Mouse (Mus musculus) mouse trophoblast stem cell (cell line): ENCODE measurements at regions not wholly inside any gene's neighbourhood (a gene's known extent, or its start where the extent isn't known, plus 50 kb on each side); places are given as distances from the start of the nearest gene placed in this dataset.
"Not testable (repeated sequence)": the region's sequence is repeated elsewhere in the genome, so short reads cannot be mapped to it uniquely, and the experiment has no call there.

Source experiments
- in situ Hi-C, 2 experiments: fragments of 300-500 bp; cut with MseI, MboI; formaldehyde crosslinking; loops; 2 replicates in 1 of 2; 3 replicates in 1 of 2; pipeline ENCODE4 v1.15.1; 2025

- in situ Hi-C loops, result loop anchor here in 1 of 2 experiments (25.0 kb wide), 1 partner anchor 322 kb away; no protein-coding TSS in a partner anchor
Observed at GRCm38 (mm10) chr3:15009747-15010146, 123.7 kb downstream of the Car2 start.

DNA sequence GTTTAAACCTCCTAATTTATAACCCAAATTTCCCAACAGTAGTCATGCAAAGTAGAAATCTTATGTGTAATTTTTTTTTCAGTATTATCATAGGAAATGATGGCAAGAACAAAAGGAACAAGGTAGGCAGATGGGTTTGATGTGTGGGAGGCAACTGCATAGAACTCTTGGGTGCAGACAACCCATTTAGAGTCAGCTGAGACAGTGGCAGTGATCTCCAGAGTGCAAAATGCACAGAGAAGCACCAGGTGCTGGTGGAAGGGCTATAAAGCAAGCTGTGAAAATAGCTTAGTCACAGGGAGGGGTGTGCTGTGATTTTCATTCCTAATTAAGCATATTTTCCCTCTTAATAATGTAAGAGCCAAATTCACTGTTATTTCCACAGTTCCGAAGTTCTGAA lies 130.5 kb downstream of the Car2 start:
- in situ Hi-C loops, result loop anchor here in 1 of 2 experiments (25.0 kb wide), 1 partner anchor 329 kb away; no protein-coding TSS in a partner anchor

GRCm38 (mm10) chr3:15022773-15023172 lies 136.7 kb downstream of the Car2 start:
- in situ Hi-C loops, result loop anchor here in 1 of 2 experiments (25.0 kb wide), 1 partner anchor 335 kb away; no protein-coding TSS in a partner anchor

DNA sequence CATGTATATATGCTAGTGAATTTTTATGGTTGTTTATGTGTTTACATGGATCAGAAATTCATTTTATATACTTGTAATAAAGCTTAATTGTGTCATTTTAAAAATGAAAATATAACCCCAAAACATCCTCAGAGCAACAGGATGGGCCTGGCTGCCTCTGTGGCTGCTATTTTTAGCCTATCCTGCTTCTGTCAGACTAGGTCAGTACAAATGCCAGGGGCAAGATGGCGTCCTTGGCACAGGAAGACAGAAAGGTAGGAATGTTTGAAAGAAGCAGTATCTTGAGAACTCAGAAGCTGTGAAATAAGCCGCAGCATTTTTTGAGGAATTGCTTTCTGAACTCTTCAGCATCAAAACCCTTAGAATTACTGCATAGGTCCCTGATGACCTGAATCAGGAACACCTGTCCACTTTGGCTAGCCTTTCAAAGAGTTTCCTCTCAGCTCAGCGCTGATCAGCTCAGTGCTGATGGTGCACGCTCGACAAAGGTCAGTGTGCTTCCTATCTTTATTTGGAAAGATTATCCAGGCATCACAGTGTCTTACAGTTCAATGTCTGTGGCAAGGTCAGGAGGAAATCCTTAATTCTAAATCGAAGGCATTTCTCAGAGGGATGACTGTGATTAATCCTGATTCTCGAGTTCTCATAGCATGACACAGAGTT lies 154.9 kb downstream of the Car2 start:
- in situ Hi-C loops, result no loop called here

DNA sequence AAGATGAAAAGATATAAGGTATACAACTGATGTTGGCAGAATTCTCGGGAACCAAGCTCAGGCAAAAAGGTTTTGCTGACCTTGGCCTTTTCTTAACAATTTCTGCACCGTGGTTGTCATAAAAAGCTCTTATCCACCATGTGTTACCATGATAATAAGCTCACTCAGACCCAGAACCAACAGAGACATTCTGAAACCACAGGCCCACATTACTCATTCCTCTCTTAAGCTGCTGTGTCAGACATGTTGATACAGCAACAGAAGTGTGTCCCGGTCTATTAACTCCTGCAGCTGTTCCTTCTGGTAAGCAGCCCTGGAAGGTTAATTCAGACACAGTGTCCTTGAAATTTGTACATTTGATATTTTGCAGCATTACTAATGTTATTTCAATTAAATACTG lies 167.9 kb downstream of the Car2 start:
- in situ Hi-C loops, result no loop called here

- in situ Hi-C loops, result not testable (repeated sequence)
Observed at GRCm38 (mm10) chr3:15055516-15056256, 169.6 kb downstream of the Car2 start.

DNA sequence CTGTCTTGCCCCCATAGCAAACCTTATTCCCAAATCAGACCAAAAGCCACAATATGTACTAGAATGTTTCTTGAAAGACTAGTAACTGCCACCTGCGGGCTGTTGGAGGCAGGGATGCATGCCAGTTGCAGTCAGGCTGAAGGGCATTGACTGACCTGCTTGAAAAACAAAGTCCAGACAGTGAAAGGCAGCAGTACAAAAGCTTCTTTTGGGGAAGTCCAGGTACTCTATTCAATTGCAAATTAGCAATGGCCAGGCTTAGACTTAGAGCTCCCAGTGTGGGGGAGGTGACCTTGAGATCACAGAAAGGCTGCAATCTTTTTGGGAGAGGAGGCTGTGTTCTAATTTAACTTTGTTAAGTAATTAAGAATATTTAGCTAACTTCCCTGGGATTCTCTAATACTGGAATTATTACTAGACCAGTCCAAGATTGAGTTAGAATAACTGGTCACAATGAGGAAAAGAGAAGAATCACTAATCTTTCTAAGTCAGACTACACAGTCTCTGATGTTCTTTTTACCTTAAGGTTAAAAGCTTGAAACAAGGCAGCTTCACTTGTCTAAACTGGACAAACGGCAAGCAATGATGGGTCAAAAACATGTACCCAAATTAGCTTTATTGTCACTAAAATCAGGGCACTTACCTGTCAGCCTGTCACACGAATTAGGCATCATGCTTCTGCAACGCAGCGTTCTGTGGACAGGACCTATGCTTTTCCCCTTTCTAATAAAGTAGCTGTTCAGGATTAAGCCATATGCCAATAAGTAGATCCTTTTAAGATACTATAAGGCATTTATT lies 170.9 kb downstream of the Car2 start:
- in situ Hi-C loops, result not testable (repeated sequence)

- in situ Hi-C loops, result no loop called here
Observed at GRCm38 (mm10) chr3:15065681-15066080, 179.6 kb downstream of the Car2 start.

- in situ Hi-C loops, result no loop called here
Observed at GRCm38 (mm10) chr3:15068256-15068655, 182.2 kb downstream of the Car2 start.

DNA sequence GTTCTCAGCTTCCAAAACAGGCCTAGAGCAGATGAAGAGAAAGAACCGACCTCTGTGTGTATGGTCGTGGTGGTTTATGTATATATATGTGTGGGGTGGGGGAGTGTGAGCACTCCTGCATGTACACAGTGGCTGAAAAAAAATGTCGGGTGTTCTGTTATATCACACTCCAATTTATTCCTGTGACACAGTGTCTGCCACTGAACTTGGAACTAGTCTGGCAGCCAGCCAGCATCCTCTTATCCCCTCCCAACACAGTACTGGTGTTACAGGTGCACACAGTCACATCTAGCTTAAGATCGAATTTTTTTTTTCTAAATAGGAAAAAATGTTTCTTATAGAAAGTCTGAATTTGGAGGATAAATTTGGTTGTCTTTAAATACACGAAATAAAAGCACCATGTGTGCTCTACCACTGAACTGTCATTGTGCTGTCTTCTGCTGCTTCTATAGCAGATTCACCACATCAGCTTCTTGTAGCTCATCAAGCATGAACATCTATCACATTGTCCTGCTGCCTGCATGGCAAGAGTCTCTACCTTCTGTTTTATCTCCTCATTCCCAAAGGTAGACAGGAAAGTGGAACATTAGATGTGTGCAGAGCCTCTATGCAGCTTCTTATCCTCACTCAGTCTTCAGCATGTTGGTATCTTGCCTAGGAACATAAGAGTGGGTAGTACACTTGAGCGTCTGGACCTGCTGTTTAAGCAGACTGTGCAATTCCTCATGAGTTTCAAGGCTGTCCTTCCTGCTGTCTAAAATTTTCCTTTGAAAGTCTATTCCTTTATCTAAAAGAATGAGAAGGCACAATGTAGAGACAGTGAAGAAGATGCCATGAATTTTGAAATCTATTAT lies 185.2 kb downstream of the Car2 start:
- in situ Hi-C loops, result no loop called here

DNA sequence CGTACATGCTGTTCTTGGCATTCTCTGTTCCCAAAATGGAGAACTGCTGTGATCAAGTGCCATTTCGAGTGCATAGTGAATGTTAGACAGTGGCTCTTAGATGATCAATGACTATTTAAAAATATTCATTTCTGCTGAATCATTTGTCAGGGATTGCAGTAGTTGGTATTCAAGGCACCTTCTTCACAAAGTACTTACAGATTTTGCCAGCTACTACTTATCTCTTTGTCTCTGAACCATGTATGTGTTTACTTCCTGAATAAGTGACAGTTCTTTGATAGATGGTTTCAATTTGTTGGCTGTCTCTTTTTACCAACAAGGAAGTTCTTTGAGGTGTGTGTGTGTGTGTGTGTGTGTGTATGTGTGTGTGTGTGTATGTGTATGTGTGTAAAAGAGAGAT lies 187.3 kb downstream of the Car2 start:
- in situ Hi-C loops, result no loop called here

- in situ Hi-C loops, result no loop called here
Observed at GRCm38 (mm10) chr3:15073847-15074246, 187.8 kb downstream of the Car2 start.

DNA sequence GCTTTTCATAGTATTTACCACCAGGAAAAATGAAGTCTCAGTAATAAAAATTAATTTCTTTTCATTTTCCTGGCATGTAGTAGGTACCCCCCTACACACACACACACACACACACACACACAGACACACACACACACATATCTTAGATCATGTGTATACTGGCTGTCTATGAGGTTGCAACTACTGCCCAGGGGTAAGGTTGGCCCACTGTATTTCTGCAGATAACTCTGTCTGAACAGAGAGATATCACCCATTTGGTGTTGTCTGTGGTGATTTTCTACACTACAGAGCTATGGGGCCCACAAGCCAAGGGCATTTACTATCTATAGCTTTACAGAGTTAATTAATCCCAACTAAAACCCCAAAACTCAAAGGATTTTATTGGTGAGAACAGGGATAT lies 188.9 kb downstream of the Car2 start:
- in situ Hi-C loops, result no loop called here

DNA sequence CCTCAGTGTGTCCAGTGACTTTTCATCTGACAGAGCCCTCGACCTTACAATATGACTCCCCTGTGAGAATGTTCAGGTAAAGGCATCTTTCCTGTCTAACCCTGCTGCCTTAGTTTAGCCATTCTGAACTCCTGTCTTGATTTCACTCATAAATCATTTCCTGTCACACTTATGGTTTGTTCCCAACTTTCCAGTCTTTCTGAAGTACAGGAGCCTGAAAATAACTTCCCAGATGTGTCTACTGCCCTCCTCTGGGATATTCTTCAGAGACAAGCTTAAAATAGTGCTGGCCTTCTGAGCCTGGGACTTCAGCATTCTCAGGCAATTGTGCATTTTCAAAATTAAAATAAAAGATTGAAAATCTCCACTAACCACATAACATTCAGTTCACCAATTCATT lies 204.1 kb downstream of the Car2 start:
- in situ Hi-C loops, result no loop called here

- in situ Hi-C loops, result no loop called here
Observed at GRCm38 (mm10) chr3:15098206-15098817, 212.2 kb downstream of the Car2 start.

- in situ Hi-C loops, result no loop called here
Observed at GRCm38 (mm10) chr3:15098981-15099380, 212.9 kb downstream of the Car2 start.

- in situ Hi-C loops, result no loop called here
Observed at GRCm38 (mm10) chr3:15105627-15106026, 219.6 kb downstream of the Car2 start.

GRCm38 (mm10) chr3:15106281-15106680 lies 220.2 kb downstream of the Car2 start:
- in situ Hi-C loops, result no loop called here

GRCm38 (mm10) chr3:15107301-15107700 lies 221.2 kb downstream of the Car2 start:
- in situ Hi-C loops, result no loop called here

GRCm38 (mm10) chr3:15108239-15108934 lies 222.3 kb downstream of the Car2 start:
- in situ Hi-C loops, result no loop called here
